Mouse (Mus musculus) adrenal gland, postnatal 4 days (tissue): ENCODE results near the gene Rfng. TPM values are rescaled to one million over a fixed set of nuclear protein-coding genes. Genes with fewer than 3 reads are reported as not detected.

Experiments
- total RNA-seq, 2 experiments: library from RNA; stranded (reverse); gene quantifications; 2 replicates each; pipeline ENCODE4 v1.2.3; 2021

Rfng gene
- total RNA-seq, 2 experiments from 2014 or later, result 18.9 to 22.7 TPM

Other genes starting within 250 kb of the Rfng start
- 10 to 100 TPM; 80.6 to 84.2 TPM for gene Mcrip1, start 234.5 kb downstream of the Rfng start, total RNA-seq
- 1 to 10 TPM; 1.3 to 5.6 TPM for gene Ppp1r27, start 233.1 kb downstream of the Rfng start, total RNA-seq
- gene P4hb, start 211.0 kb downstream of the Rfng start, total RNA-seq, result 100 to 1,000 TPM; 531 to 539 TPM
- gene Arhgdia, start 202.6 kb downstream of the Rfng start, total RNA-seq, result 100 to 1,000 TPM; 321 to 354 TPM
- gene Alyref, start 185.8 kb downstream of the Rfng start, total RNA-seq, result 100 to 1,000 TPM; 136 to 169 TPM
- 10 to 100 TPM; 87.4 to 90.7 TPM for gene Anapc11, start 185.8 kb downstream of the Rfng start, total RNA-seq
- gene Npb, start 175.7 kb downstream of the Rfng start, total RNA-seq, result 1 to 10 TPM; 2.4 to 5.4 TPM
- gene Pcyt2, start 166.3 kb downstream of the Rfng start, total RNA-seq, result 100 to 1,000 TPM; 135 to 144 TPM
- gene Sirt7, start 159.0 kb downstream of the Rfng start, total RNA-seq, result 10 to 100 TPM; 49.0 to 58.1 TPM
- 10 to 100 TPM; 51.4 to 56.0 TPM for gene Mafg, start 150.6 kb downstream of the Rfng start, total RNA-seq
- 1 to 10 TPM; 5.4 to 8.6 TPM for gene Pycr1, start 140.4 kb downstream of the Rfng start, total RNA-seq
- 1 to 10 TPM; 1.4 to 3.8 TPM for gene Myadml2, start 136.0 kb downstream of the Rfng start, total RNA-seq
- 10 to 100 TPM in 1 of 2 experiments, 1 to 10 TPM in 1; 8.6 to 14.8 TPM for gene Notum, start 123.0 kb downstream of the Rfng start, total RNA-seq
- 100 to 1,000 TPM; 108 to 110 TPM for gene Aspscr1, start 111.2 kb downstream of the Rfng start, total RNA-seq
- 10 to 100 TPM; 49.5 to 52.5 TPM for gene Cenpx, start 70.5 kb downstream of the Rfng start, total RNA-seq
- 10 to 100 TPM; 44.2 to 44.8 TPM for gene Lrrc45, start 70.3 kb downstream of the Rfng start, total RNA-seq
- 10 to 100 TPM; 12.7 to 17.4 TPM for gene Rac3, start 62.7 kb downstream of the Rfng start, total RNA-seq
- 10 to 100 TPM; 40.9 to 43.3 TPM for gene Dcxr, start 56.9 kb downstream of the Rfng start, total RNA-seq
- 1 to 10 TPM; 7.4 to 7.8 TPM for gene Cbr2, start 52.1 kb downstream of the Rfng start, total RNA-seq
- 10 to 100 TPM; 20.2 to 49.6 TPM for gene Hmga1b, start 21.4 kb downstream of the Rfng start, total RNA-seq
- 100 to 1,000 TPM; 109 to 111 TPM for gene Gps1, start 65 bp upstream of the Rfng start, total RNA-seq
- gene Dus1l, start 12.2 kb upstream of the Rfng start, total RNA-seq, result 10 to 100 TPM; 66.8 to 71.1 TPM
- gene Fasn, start 40.3 kb upstream of the Rfng start, total RNA-seq, result 10 to 100 TPM; 86.7 to 96.3 TPM
- 10 to 100 TPM; 14.3 to 14.4 TPM for gene Ccdc57, start 148.7 kb upstream of the Rfng start, total RNA-seq
- gene Slc16a3, start 164.3 kb upstream of the Rfng start, total RNA-seq, result 1 to 10 TPM; 6.9 to 8.6 TPM
- 100 to 1,000 TPM; 165 to 166 TPM for gene Csnk1d, start 207.1 kb upstream of the Rfng start, total RNA-seq